Mouse (Mus musculus) layer of hippocampus, adult 9-10 months (tissue): ENCODE results near the gene Mrgbp.
A peak's percentile ranks its signal among the peaks of the same experiment; 100 is the strongest.

Experiments
- DNase-seq: peaks from one replicate; pipeline ENCODE4 v3.0.0; 2022; ENCODE audit warnings: low spot score

The Mrgbp gene

GRCm38 (mm10) chr2:180581002-180581401, at the start of gene Mrgbp:
Mrgbp (plus strand) TSS chr2:180581304.
- DNase-seq: no peak

GRCm38 (mm10) chr2:180531671-180532385, 49.3 kb upstream of the Mrgbp start:
- DNase-seq: no peak

GRCm38 (mm10) chr2:180532386-180532995, 48.6 kb upstream of the Mrgbp start:
- no peak for DNase-seq

GRCm38 (mm10) chr2:180533237-180533636, 47.9 kb upstream of the Mrgbp start:
- DNase-seq: no peak

- DNase-seq: no peak
Observed at GRCm38 (mm10) chr2:180543675-180544074, 37.4 kb upstream of the Mrgbp start.

- no peak for DNase-seq
Observed at GRCm38 (mm10) chr2:180545046-180545445, 36.1 kb upstream of the Mrgbp start.

- no peak for DNase-seq
Observed at GRCm38 (mm10) chr2:180547384-180548106, 33.6 kb upstream of the Mrgbp start.

GRCm38 (mm10) chr2:180552340-180552739, 28.8 kb upstream of the Mrgbp start:
- no peak for DNase-seq

- DNase-seq: no peak
Observed at GRCm38 (mm10) chr2:180555219-180555618, 25.9 kb upstream of the Mrgbp start.

GRCm38 (mm10) chr2:180556470-180556869, 24.6 kb upstream of the Mrgbp start:
- DNase-seq: no peak

GRCm38 (mm10) chr2:180560245-180560644, 20.9 kb upstream of the Mrgbp start:
- DNase-seq: no peak

GRCm38 (mm10) chr2:180562146-180562545, 19.0 kb upstream of the Mrgbp start:
- DNase-seq: no peak

- DNase-seq: no peak
Observed at GRCm38 (mm10) chr2:180563296-180563695, 17.8 kb upstream of the Mrgbp start.

- DNase-seq: no peak
Observed at GRCm38 (mm10) chr2:180563841-180564240, 17.3 kb upstream of the Mrgbp start.

- no peak for DNase-seq
Observed at GRCm38 (mm10) chr2:180566240-180566913, 14.7 kb upstream of the Mrgbp start.

GRCm38 (mm10) chr2:180569028-180569643, 12.0 kb upstream of the Mrgbp start:
- no peak for DNase-seq

GRCm38 (mm10) chr2:180576482-180576881, 4.6 kb upstream of the Mrgbp start:
- no peak for DNase-seq

- no peak for DNase-seq
Observed at GRCm38 (mm10) chr2:180578686-180579085, 2.4 kb upstream of the Mrgbp start.

GRCm38 (mm10) chr2:180582481-180583153, 1.5 kb downstream of the Mrgbp start:
- DNase-seq: peak; percentile 92

- no peak for DNase-seq
Observed at GRCm38 (mm10) chr2:180583154-180583507, 2.0 kb downstream of the Mrgbp start.

- DNase-seq: no peak
Observed at GRCm38 (mm10) chr2:180588736-180589122, 7.6 kb downstream of the Mrgbp start.
